Mouse (Mus musculus) thymus, adult 2 months (tissue): ENCODE measurements around the gene 1700057G04Rik. TPM values are rescaled to one million over a fixed set of nuclear protein-coding genes. Genes with fewer than 3 reads are reported as not detected.

Experiments used
- DNase-seq: peaks from one replicate; pipeline ENCODE4 v3.0.0; 2021
- H3K27ac ChIP-seq: fragments of 200-500 bp; 2 replicates; pipeline ENCODE4 v1.5.1; 2012; ENCODE audit warnings: low read length, control low read depth; ENCODE audit not compliant: control insufficient read depth, insufficient read depth
- H3K27me3 ChIP-seq: fragments of 200-500 bp; 2 replicates; pipeline ENCODE4 v1.6.1; 2012; ENCODE audit warnings: mild to moderate bottlenecking, low read length, moderate library complexity, mixed read lengths; ENCODE audit not compliant: control insufficient read depth, insufficient read depth
- H3K36me3 ChIP-seq: fragments of 200-500 bp; 2 replicates; pipeline ENCODE4 v1.6.1; 2012; ENCODE audit warnings: mild to moderate bottlenecking, low read length, moderate library complexity; ENCODE audit not compliant: control insufficient read depth, insufficient read depth
- H3K4me1 ChIP-seq: fragments of 200-500 bp; replicated peaks from 2 replicates; pipeline ENCODE4 v1.6.1; 2012; ENCODE audit warnings: low read length; ENCODE audit not compliant: control insufficient read depth, insufficient read depth
- H3K4me3 ChIP-seq: fragments of 200-500 bp; 2 replicates; pipeline ENCODE4 v1.5.1; 2012; ENCODE audit warnings: mild to moderate bottlenecking, low read length, control low read depth, moderate library complexity; ENCODE audit not compliant: control insufficient read depth, insufficient read depth
- CTCF ChIP-seq: fragments of 200-500 bp; IDR thresholded peaks from 2 replicates; pipeline ENCODE4 v1.5.1; 2012; ENCODE audit warnings: mild to moderate bottlenecking, control low read depth, low read length, moderate library complexity, borderline replicate concordance; ENCODE audit not compliant: control insufficient read depth, poor library complexity, insufficient read depth; ENCODE audit errors: extremely low read depth
- POLR2A ChIP-seq: fragments of 200-500 bp; IDR thresholded peaks from 2 replicates; pipeline ENCODE4 v1.6.1; 2012; ENCODE audit warnings: mild to moderate bottlenecking, low read length, control low read depth, moderate library complexity; ENCODE audit not compliant: control insufficient read depth, poor library complexity, insufficient read depth; ENCODE audit errors: extremely low read depth
- WGBS: fragments of 180-500 bp; shearing (Covaris S2); methylation state at CpG from one replicate; pipeline ENCODE4 v1.1.7; 2018; 5-methylcytosine and 5-hydroxymethylcytosine counted together
- polyA plus RNA-seq: library from polyadenylated mRNA; depleted of rRNA; stranded (reverse); fragments of >200 nt; gene quantifications from 2 replicates; pipeline ENCODE4 v1.2.3, GENCODE M21; 2012; rRNA removed

The 1700057G04Rik gene
- polyA plus RNA-seq, 1 experiment, result not detected

- Histone ChIP-seq H3K27ac (no peak overlapping the region), H3K27me3 (no peaks in the 10 kb centered on the region), H3K4me1 (no peaks in the 10 kb centered on the region), H3K36me3 (no peaks in the 10 kb centered on the region), H3K4me3 (no peak overlapping the region)
- TF ChIP-seq POLR2A (no peak), CTCF (no peak)
- WGBS, result 98% methylated on average over 1 of the region's 1 CpGs
- no peak for DNase-seq
Measured at GRCm38 (mm10) chr9:92387404-92387803, 78.2 kb downstream of the 1700057G04Rik start.

- WGBS, result 42% methylated on average over 5 of the region's 5 CpGs
- Histone ChIP-seq H3K4me1 (no peaks in the 10 kb centered on the region), H3K4me3 (no peak overlapping the region), H3K36me3 (no peaks in the 10 kb centered on the region), H3K27ac (no peak overlapping the region), H3K27me3 (no peaks in the 10 kb centered on the region)
- DNase-seq, result no peak
- TF ChIP-seq POLR2A (no peak), CTCF (no peak)
Measured at GRCm38 (mm10) chr9:92402628-92403027, 93.5 kb downstream of the 1700057G04Rik start.

Other genes starting within 250 kb of the 1700057G04Rik start
- gene Plscr5, start 116.4 kb upstream of the 1700057G04Rik start, polyA plus RNA-seq, result 0.10 and 0.27 TPM in 2 replicates
- gene Plscr1, start 59.6 kb upstream of the 1700057G04Rik start, polyA plus RNA-seq, result 5.5 and 6.9 TPM in 2 replicates
- gene Plscr2, start 33.8 kb upstream of the 1700057G04Rik start, polyA plus RNA-seq, result 1.9 and 3.3 TPM in 2 replicates
- gene Plscr4, start 148.0 kb downstream of the 1700057G04Rik start, polyA plus RNA-seq, result 1.2 and 1.3 TPM in 2 replicates
- gene Plod2, start 232.8 kb downstream of the 1700057G04Rik start, polyA plus RNA-seq, result 3.2 and 3.6 TPM in 2 replicates